In genomic region chr3:94987578-94987977, GRCm38 (mm10) we compare ENCODE assay signal across 8 mouse cellular contexts. TPM values are rescaled to one million over a fixed set of nuclear protein-coding genes. Genes with fewer than 3 reads are reported as not detected.
DNase-seq lines count a peak whose midpoint lies in the region; ATAC-seq and TF ChIP-seq lines count a peak whose summit lies in the region.

No protein-coding gene starts in this region.

- H3K9me3 ChIP-seq in intestine, embryonic 14.5 days (ENCODE audit: control insufficient read depth, low read length) = no peaks in the 10 kb centered on the region

- peaks cover 23% of the 10 kb centered on the region for H3K4me1 ChIP-seq in intestine, embryonic 14.5 days (replicated peaks; ENCODE audit: control insufficient read depth, insufficient read depth, low read length)
- peaks cover 14% of the 10 kb centered on the region for H3K4me1 ChIP-seq in olfactory bulb, adult 2 months (ENCODE audit: control insufficient read depth, insufficient read depth, low read length)

- H3K9ac ChIP-seq in intestine, embryonic 14.5 days (ENCODE audit: low read length) = no peak overlapping the region

- H3K27me3 ChIP-seq in intestine, embryonic 14.5 days (replicated peaks; ENCODE audit: control insufficient read depth, insufficient read depth, low read length) = no peaks in the 10 kb centered on the region

- no peak for TF ChIP-seq CTCF in olfactory bulb, adult 2 months (IDR thresholded peaks at IDR 0.05; ENCODE audit: insufficient read depth, low read depth, low read length)

- H3K36me3 ChIP-seq in intestine, embryonic 14.5 days (ENCODE audit: control insufficient read depth, insufficient read depth, low read length) = peaks cover 40% of the 10 kb centered on the region

- intact Hi-C loops in left cerebral cortex, postnatal 4 days (cut with DNase I) = no loop called here

- ATAC-seq in intestine, embryonic 14.5 days (replicated peaks; ENCODE audit: low FRiP score, low TSS enrichment, low read depth) = 0 out of 2 replicates have a peak, but pooled peaks have one; percentile 41

- H3K27ac ChIP-seq in intestine, embryonic 14.5 days (ENCODE audit: low read depth) = no peak overlapping the region
- H3K27ac ChIP-seq in olfactory bulb, adult 2 months (ENCODE audit: insufficient read depth, low read depth, low read length) = peak overlapping the region; percentile 40; the same call in 1 of the 2 replicates

- DNase-seq in left cerebral cortex, adult 18-20 months (ENCODE audit: low spot score in 2 of 2) = peak; percentile 29 to 39
- DNase-seq in left cerebral cortex, postnatal 4 days = no peak
- peak; percentile 80 for DNase-seq in fibroblast of lung, adult 2 months (ENCODE audit: low read depth)
- no peak for DNase-seq in intestine, embryonic 14.5 days (ENCODE audit: low spot score)
- no peak for DNase-seq in layer of hippocampus, postnatal 25 days (ENCODE audit: extremely low spot score in 1 of 2, low spot score in 1 of 2)
- no peak for DNase-seq in retina, postnatal 1 day
- no peak for DNase-seq in cerebellum, adult 8-10 months

- TF ChIP-seq POLR2A in olfactory bulb, adult 2 months (IDR thresholded peaks at IDR 0.05; ENCODE audit: insufficient read depth, low read depth, low read length) = no peak

- H3K4me3 ChIP-seq in intestine, embryonic 14.5 days (ENCODE audit: low read depth, low read length) = no peak overlapping the region
- no peak overlapping the region for H3K4me3 ChIP-seq in olfactory bulb, adult 2 months (ENCODE audit: insufficient read depth, low read depth, low read length)

- H3K4me2 ChIP-seq in intestine, embryonic 14.5 days (ENCODE audit: low read length) = no peak overlapping the region

RNA-seq across cellular contexts. Expression of gene Pi4kb, which starts 13.0 kb away (rescaled TPM):
- 10 to 100 TPM; 60.9 to 62.2 TPM for total RNA-seq in left cerebral cortex, adult 18-20 months (2021)
- total RNA-seq in left cerebral cortex, postnatal 4 days (2021) = 10 to 100 TPM; 50.0 to 56.4 TPM
- polyA plus RNA-seq in intestine, embryonic 14.5 days (2014; fragmentation: Nextera tagmentation; extraction: Ambion mirVana) = 24.1 and 24.8 TPM in 2 replicates
- polyA plus RNA-seq in olfactory bulb, adult 2 months (2012; ENCODE audit: insufficient read depth, insufficient read length, low replicate concordance, missing spikeins) = not detected in 2 replicates
- 10 to 100 TPM; 52.5 to 58.0 TPM for total RNA-seq in layer of hippocampus, postnatal 25 days (2021)

RNA-seq across cellular contexts. Expression of gene Zfp687, which starts 27.7 kb away (rescaled TPM):
- 10 to 100 TPM; 23.1 to 24.6 TPM for total RNA-seq in left cerebral cortex, adult 18-20 months (2021)
- 10 to 100 TPM; 23.6 to 25.4 TPM for total RNA-seq in left cerebral cortex, postnatal 4 days (2021)
- polyA plus RNA-seq in intestine, embryonic 14.5 days (2014; fragmentation: Nextera tagmentation; extraction: Ambion mirVana) = 23.9 and 27.8 TPM in 2 replicates
- polyA plus RNA-seq in olfactory bulb, adult 2 months (2012; ENCODE audit: insufficient read depth, insufficient read length, low replicate concordance, missing spikeins) = 132 TPM in 1 of 2 replicates, not detected in the other
- total RNA-seq in layer of hippocampus, postnatal 25 days (2021) = 10 to 100 TPM; 23.4 to 30.0 TPM

RNA-seq across cellular contexts. Expression of gene Rfx5, which starts 33.7 kb away (rescaled TPM):
- total RNA-seq in left cerebral cortex, adult 18-20 months (2021) = 10 to 100 TPM; 23.1 to 24.5 TPM
- 10 to 100 TPM; 19.6 to 27.6 TPM for total RNA-seq in left cerebral cortex, postnatal 4 days (2021)
- 9.7 and 10.1 TPM in 2 replicates for polyA plus RNA-seq in intestine, embryonic 14.5 days (2014; fragmentation: Nextera tagmentation; extraction: Ambion mirVana)
- polyA plus RNA-seq in olfactory bulb, adult 2 months (2012; ENCODE audit: insufficient read depth, insufficient read length, low replicate concordance, missing spikeins) = not detected in 2 replicates
- 10 to 100 TPM; 18.8 to 22.3 TPM for total RNA-seq in layer of hippocampus, postnatal 25 days (2021)

RNA-seq across cellular contexts. Expression of gene Selenbp1, which starts 54.7 kb away (rescaled TPM):
- total RNA-seq in left cerebral cortex, adult 18-20 months (2021) = 10 to 100 TPM in 1 of 2 experiments, 1 to 10 TPM in 1; 9.9 to 10.5 TPM
- total RNA-seq in left cerebral cortex, postnatal 4 days (2021) = 1 to 10 TPM; 3.8 to 4.8 TPM
- polyA plus RNA-seq in intestine, embryonic 14.5 days (2014; fragmentation: Nextera tagmentation; extraction: Ambion mirVana) = 74.2 and 74.5 TPM in 2 replicates
- polyA plus RNA-seq in olfactory bulb, adult 2 months (2012; ENCODE audit: insufficient read depth, insufficient read length, low replicate concordance, missing spikeins) = not detected in 2 replicates
- total RNA-seq in layer of hippocampus, postnatal 25 days (2021) = 10 to 100 TPM; 10.3 to 10.6 TPM

RNA-seq across cellular contexts. Expression of gene Psmd4, which starts 54.8 kb away (rescaled TPM):
- total RNA-seq in left cerebral cortex, adult 18-20 months (2021) = 100 to 1,000 TPM; 165 to 171 TPM
- 100 to 1,000 TPM; 144 to 158 TPM for total RNA-seq in left cerebral cortex, postnatal 4 days (2021)
- polyA plus RNA-seq in intestine, embryonic 14.5 days (2014; fragmentation: Nextera tagmentation; extraction: Ambion mirVana) = 237 and 260 TPM in 2 replicates
- 457 TPM in 1 of 2 replicates, not detected in the other for polyA plus RNA-seq in olfactory bulb, adult 2 months (2012; ENCODE audit: insufficient read depth, insufficient read length, low replicate concordance, missing spikeins)
- 100 to 1,000 TPM; 156 to 163 TPM for total RNA-seq in layer of hippocampus, postnatal 25 days (2021)

Comparison
In these comparisons a context has a peak if more than half of its experiments do, and no peak if none do; other contexts are left out.
1. DNase-seq: peak in left cerebral cortex, adult 18-20 months (2 of 2) and fibroblast of lung, adult 2 months (single experiment); none in left cerebral cortex, postnatal 4 days (single experiment), intestine, embryonic 14.5 days (single experiment), layer of hippocampus, postnatal 25 days (0 of 2), retina, postnatal 1 day (single experiment) and cerebellum, adult 8-10 months (single experiment).